Mouse (Mus musculus) stomach, embryonic 14.5 days (tissue): Measurements from ENCODE around the gene Unc119b. TPM values are rescaled to one million over a fixed set of nuclear protein-coding genes. Genes with fewer than 3 reads are reported as not detected.

Experiments
- ATAC-seq: fragments of 200-750 bp; cut with Nextera tagmentation; 2 replicates; pipeline ENCODE4 v1.8.0; 2017; ENCODE audit warnings: low read depth, moderate TSS enrichment; ENCODE audit not compliant: insufficient number of reproducible peaks, insufficient read depth, low FRiP score
- H3K27ac ChIP-seq: fragments of 300-500 bp; sonication (generic); 2 replicates; pipeline ENCODE4 v1.5.1; 2014; ENCODE audit warnings: mild to moderate bottlenecking, low read length, moderate library complexity, mixed read lengths
- H3K27me3 ChIP-seq: fragments of 300-500 bp; sonication (generic); 2 replicates; pipeline ENCODE4 v1.6.1; 2014; ENCODE audit warnings: low read length, control low read depth, mixed read lengths; ENCODE audit not compliant: control insufficient read depth, insufficient read depth
- H3K36me3 ChIP-seq: fragments of 300-500 bp; sonication (generic); 2 replicates; pipeline ENCODE4 v1.6.1; 2014; ENCODE audit warnings: mild to moderate bottlenecking, control low read depth, low read length, moderate library complexity, mixed read lengths; ENCODE audit not compliant: control insufficient read depth, insufficient read depth
- H3K4me1 ChIP-seq: fragments of 300-500 bp; sonication (generic); 2 replicates; pipeline ENCODE4 v1.6.1; 2014; ENCODE audit warnings: low read length, control low read depth, mixed read lengths; ENCODE audit not compliant: control insufficient read depth, insufficient read depth
- H3K4me2 ChIP-seq: fragments of 300-500 bp; sonication (generic); replicated peaks from 2 replicates; pipeline ENCODE4 v1.6.1; 2014; ENCODE audit warnings: low read depth, low read length, control low read depth
- H3K4me3 ChIP-seq: fragments of 300-500 bp; sonication (generic); 2 replicates; pipeline ENCODE4 v1.5.1; 2014; ENCODE audit warnings: low read depth, low read length, control low read depth
- H3K9ac ChIP-seq: fragments of 300-500 bp; sonication (generic); replicated peaks from 2 replicates; pipeline ENCODE4 v1.6.1; 2014; ENCODE audit warnings: low read depth, mild to moderate bottlenecking, control low read depth, low read length, moderate library complexity, mixed read lengths
- H3K9me3 ChIP-seq: fragments of 300-500 bp; sonication (generic); 2 replicates; pipeline ENCODE4 v1.6.1; 2016; ENCODE audit warnings: low read depth, low read length, control low read depth; ENCODE audit not compliant: control insufficient read depth
- WGBS: fragments of 180-500 bp; shearing (Covaris S2); extraction: QIAGEN DNeasy Blood & Tissue Kit; methylation state at CpG from one replicate; pipeline ENCODE4 v1.1.7; 2014; 5-methylcytosine and 5-hydroxymethylcytosine counted together
- polyA plus RNA-seq: library from polyadenylated mRNA; unstranded; fragments of >200 nt; fragmentation: Nextera tagmentation; extraction: Ambion mirVana; gene quantifications from 2 replicates; pipeline ENCODE4 v1.2.1, GENCODE M21; 2014

The Unc119b gene
- polyA plus RNA-seq, result 26.3 and 27.3 TPM in 2 replicates

DNA sequence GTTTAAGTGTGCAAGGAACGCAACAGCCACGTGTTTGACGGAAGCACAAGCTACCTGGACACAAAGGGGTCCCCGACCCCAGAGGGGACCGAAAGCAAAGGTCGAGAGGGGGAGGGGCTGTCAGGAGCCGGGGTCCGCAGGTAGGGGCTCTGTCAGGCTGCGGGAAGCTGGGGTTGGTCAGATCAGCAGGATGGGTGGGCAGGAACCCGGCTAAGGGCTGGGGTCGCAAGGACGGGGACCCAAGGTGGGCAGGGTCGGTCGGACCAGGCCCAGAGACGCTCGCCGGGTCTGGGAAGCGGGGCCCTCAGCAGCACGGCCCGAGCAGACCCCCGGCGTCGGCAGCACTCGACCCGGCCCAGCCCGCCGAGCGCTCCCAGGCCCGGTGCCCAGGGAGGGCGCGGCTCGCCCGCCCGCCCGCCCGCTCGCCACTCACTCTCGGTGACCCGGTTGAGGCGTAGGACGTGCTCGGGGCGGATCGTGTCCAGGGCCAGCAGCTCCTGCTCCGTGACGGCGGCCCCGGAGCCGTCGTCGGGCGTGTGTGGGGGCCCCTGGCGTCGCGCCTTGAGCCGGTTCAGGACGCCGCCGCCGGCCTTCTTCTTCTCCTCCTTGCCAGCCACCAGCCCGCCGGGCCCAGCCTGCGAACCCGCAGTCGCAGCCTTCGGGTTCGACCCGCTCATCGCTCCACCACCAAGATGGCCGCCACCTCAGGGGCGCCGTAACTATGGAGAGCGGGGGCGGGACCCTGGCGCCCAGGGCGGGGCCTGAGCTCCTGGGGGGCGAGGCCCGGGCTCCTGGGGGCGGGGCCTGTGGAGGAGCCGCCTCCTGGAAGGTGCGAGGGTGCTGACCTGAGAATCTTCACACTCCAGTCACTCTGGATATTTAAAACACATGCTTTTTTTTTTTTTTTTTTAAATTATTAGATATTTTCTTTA lies at the start of gene Unc119b:
Gene Unc119b (minus strand): TSS at position 742 of the 932 bp plus-strand sequence.
- Histone ChIP-seq H3K9me3 (no peaks in the 10 kb centered on the region), H3K9ac (peak within 1 kb of the TSS; percentile 60), H3K27ac (no peak within 1 kb of the TSS), H3K4me1 (peaks cover 9% of the 10 kb centered on the region; the same call in 1 of the 2 replicates), H3K4me3 (peak within 1 kb of the TSS; percentile 97), H3K36me3 (no peaks in the 10 kb centered on the region), H3K27me3 (no peaks in the 10 kb centered on the region), H3K4me2 (peak within 1 kb of the TSS; percentile 96)
- ATAC-seq, result peak; percentile 93
- under 1% methylated on average over 74 of the region's 81 CpGs for WGBS

DNA sequence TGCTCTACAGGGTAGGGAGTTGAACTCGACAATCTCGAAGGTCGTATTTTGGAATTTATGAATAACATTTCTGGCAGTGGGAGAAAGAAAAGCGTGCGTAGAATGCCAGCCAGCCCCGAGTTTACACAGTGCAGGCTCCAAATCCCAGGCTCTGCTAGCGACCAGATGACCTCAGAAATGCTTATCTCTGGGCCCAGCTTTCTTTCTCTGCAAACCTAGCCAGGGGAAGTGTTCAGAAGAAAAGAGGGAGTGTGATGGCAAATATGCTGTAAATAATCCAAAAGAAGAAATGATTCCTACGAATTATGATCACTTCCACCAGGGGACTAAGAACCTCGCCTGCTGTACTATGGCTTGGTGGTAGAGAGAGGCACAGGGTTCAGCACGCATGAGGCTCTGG lies 48.7 kb upstream of the Unc119b start:
- Histone ChIP-seq H3K4me3 (no peak overlapping the region), H3K27me3 (no peaks in the 10 kb centered on the region), H3K9me3 (no peaks in the 10 kb centered on the region), H3K9ac (no peak overlapping the region), H3K27ac (no peak overlapping the region), H3K36me3 (no peaks in the 10 kb centered on the region), H3K4me2 (no peak overlapping the region), H3K4me1 (peaks cover 17% of the 10 kb centered on the region)
- no peak for ATAC-seq
- 36% methylated on average over 10 of the region's 10 CpGs for WGBS

DNA sequence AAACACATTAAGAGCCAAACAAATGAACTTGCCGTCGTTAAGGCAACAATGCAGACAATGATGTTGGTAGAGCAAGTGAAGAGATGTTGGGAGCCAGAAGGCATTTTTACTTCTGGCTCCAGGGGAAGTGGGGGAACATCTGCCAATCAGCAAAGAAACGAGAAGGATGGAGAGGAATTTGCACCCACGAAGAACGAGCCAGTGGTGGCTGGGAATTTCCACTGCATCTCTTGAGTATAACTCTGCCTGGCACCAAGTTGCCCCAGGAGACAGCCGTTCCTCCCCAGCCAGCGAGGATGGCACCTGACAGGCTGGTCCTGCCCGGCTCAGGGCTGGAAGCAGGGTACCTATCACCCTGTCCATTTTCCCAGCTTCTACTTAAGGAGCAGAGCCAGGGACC lies 48.1 kb upstream of the Unc119b start:
- no peak for ATAC-seq
- H3K4me1 ChIP-seq, result peaks cover 17% of the 10 kb centered on the region

DNA sequence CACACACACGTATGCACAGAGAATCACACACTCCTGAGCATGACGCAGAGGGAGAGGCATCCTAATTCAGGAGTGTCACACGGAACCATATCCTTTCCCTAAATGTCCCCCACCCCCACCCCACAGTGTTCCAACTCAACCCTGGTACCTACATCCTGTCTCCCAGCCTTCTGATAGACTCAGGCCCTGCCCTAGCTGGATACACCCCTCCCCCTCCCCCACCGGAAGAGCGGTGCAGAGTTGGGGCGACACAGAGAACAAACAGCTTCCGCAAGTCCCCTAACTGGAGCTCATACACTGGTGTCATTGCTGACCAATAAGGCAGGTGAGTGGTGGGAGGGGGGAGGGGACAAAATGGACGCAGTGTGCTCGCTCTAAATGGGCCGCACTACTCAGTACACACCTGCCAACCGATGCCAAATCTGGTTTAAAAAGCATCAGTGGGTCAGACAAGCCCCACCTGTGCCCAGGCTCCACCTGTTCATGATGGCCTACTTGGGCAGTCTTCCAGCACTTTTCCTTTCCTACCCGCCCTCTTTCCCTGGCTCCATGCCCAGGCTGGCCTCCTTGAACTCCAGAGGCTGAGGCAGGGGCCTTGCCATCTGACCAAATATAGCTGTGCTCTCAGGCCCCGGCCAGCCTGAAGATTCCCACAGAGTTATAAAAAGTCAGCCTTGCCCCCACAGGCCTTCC lies 46.6 kb upstream of the Unc119b start:
- WGBS, result 63% methylated on average over 13 of the region's 13 CpGs
- Histone ChIP-seq H3K27ac (no peak overlapping the region; the same call in 1 of the 2 replicates), H3K36me3 (no peaks in the 10 kb centered on the region), H3K9ac (no peak overlapping the region), H3K4me3 (no peak overlapping the region), H3K27me3 (no peaks in the 10 kb centered on the region), H3K4me1 (peaks cover 9% of the 10 kb centered on the region; the same call in 1 of the 2 replicates), H3K4me2 (no peak overlapping the region), H3K9me3 (no peaks in the 10 kb centered on the region)
- ATAC-seq, result peak; percentile 38; the same call in 1 of the 2 replicates

More for the DNA sequence above, 48.1 kb upstream of the Unc119b start:
- Histone ChIP-seq H3K36me3 (no peaks in the 10 kb centered on the region), H3K4me2 (no peak overlapping the region), H3K27ac (no peak overlapping the region), H3K27me3 (no peaks in the 10 kb centered on the region), H3K4me3 (no peak overlapping the region), H3K9ac (no peak overlapping the region), H3K9me3 (no peaks in the 10 kb centered on the region)
- WGBS, result 75% methylated on average over 8 of the region's 8 CpGs

DNA sequence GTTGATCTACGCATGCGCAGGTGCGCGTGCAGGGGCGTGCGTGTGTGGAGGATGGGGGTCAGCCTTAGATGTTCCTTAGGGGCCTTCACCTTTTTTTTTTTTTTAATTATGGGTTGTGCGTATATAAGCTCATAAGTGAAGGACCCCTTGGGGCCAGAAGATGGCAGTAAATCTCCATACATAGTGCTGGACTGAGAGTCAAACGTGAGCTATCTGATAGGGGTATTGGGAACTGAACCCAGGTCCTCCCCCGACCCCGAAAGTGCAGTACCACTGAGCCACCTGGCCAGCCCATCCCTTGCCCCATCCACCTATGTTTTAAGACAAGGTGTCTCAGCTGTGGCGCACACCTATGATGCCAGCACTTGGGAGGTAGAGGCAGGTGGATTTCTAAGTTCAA lies 44.8 kb upstream of the Unc119b start:
- peaks cover 9% of the 10 kb centered on the region; the same call in 1 of the 2 replicates for H3K4me1 ChIP-seq
- H3K36me3 ChIP-seq, result no peaks in the 10 kb centered on the region
- no peak for ATAC-seq
- H3K9me3 ChIP-seq, result no peaks in the 10 kb centered on the region
- no peak overlapping the region for H3K9ac ChIP-seq
- 88% methylated on average over 11 of the region's 11 CpGs for WGBS
- no peak overlapping the region for H3K27ac ChIP-seq
- H3K27me3 ChIP-seq, result no peaks in the 10 kb centered on the region
- H3K4me2 ChIP-seq, result no peak overlapping the region
- no peak overlapping the region for H3K4me3 ChIP-seq

DNA sequence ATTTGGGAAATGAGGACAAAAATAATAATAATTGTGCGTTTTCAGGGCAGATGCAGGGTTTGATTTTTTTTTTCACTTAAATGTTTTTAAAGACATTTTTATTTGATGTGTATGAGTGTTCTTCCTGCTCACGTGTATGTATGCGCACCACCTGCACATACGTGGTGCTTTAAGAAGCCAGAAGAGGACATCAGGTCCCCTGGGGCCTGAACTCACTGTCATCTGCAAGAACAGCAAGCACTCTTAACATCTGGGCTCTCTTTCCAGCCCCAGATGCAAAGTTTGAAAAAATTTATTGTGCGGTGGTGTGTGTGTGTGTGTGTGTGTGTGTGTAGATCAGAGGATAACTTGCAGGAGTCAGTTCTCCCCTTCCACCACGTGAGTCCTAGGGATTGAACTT lies 43.1 kb upstream of the Unc119b start:
- H3K4me3 ChIP-seq, result no peak overlapping the region
- H3K36me3 ChIP-seq, result no peaks in the 10 kb centered on the region
- H3K9ac ChIP-seq, result no peak overlapping the region
- no peaks in the 10 kb centered on the region for H3K27me3 ChIP-seq
- ATAC-seq, result no peak
- no peak overlapping the region for H3K4me2 ChIP-seq
- peaks cover 5% of the 10 kb centered on the region; the same call in 1 of the 2 replicates for H3K4me1 ChIP-seq
- H3K27ac ChIP-seq, result no peak overlapping the region
- H3K9me3 ChIP-seq, result no peaks in the 10 kb centered on the region
- WGBS, result 78% methylated on average over 6 of the region's 6 CpGs

DNA sequence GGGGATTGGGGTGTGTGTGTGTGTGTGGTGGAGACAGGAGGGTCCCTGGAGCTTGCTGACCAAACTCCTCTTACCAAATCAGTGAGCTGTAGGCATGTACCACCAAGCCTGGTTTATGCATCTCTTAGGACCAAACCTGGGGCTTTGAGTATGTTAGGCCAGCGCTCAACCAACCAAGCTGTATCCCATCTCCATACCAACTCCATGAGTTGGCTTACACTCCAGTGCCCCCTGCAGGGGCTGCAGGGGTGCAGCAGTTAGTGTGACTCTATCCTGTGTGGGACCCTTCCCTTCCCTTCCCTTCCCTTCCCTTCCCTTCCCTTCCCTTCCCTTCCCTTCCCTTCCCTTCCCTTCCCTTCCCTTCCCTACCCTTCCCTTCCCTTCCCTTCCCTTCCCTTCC lies 39.8 kb upstream of the Unc119b start:
- H3K9ac ChIP-seq, result no peak overlapping the region
- WGBS, result 83% methylated on average over 1 of the region's 1 CpGs

DNA sequence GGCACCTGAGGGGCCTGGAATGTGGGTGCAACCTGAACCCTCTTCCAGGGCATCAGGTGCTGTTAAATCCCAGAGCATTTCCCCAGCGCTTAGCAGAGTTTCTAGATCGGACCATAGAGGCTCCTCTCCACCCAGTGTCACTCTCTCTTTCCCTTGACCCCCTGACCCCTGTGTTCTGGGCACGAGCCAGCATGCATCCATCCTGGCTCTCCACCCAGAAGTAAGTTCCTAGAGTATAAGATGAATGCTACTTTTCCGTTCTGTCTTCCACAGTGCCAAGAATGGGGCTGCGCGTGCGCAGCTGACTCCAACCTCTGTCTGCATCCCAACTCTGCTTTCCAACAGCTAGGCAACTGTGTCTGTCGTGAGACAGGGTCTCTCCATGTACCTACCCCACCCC lies 35.4 kb upstream of the Unc119b start:
- Histone ChIP-seq H3K4me3 (no peak overlapping the region), H3K4me2 (no peak overlapping the region), H3K36me3 (no peaks in the 10 kb centered on the region), H3K27me3 (no peaks in the 10 kb centered on the region), H3K9me3 (no peaks in the 10 kb centered on the region), H3K27ac (no peak overlapping the region), H3K4me1 (peaks cover 18% of the 10 kb centered on the region), H3K9ac (no peak overlapping the region)
- 74% methylated on average over 8 of the region's 8 CpGs for WGBS
- ATAC-seq, result no peak

More for the DNA sequence above, 39.8 kb upstream of the Unc119b start:
- Histone ChIP-seq H3K36me3 (no peaks in the 10 kb centered on the region), H3K4me1 (no peaks in the 10 kb centered on the region), H3K9me3 (no peaks in the 10 kb centered on the region), H3K4me3 (no peak overlapping the region), H3K27ac (no peak overlapping the region), H3K27me3 (no peaks in the 10 kb centered on the region), H3K4me2 (no peak overlapping the region)
- no peak for ATAC-seq
